Mouse (Mus musculus): ENCODE results near the gene Cog2. TPM values are rescaled to one million over a fixed set of nuclear protein-coding genes. Genes with fewer than 3 reads are reported as not detected.

Gene Cog2
- polyA plus RNA-seq, 1 experiment, result 17.9 TPM

DNA sequence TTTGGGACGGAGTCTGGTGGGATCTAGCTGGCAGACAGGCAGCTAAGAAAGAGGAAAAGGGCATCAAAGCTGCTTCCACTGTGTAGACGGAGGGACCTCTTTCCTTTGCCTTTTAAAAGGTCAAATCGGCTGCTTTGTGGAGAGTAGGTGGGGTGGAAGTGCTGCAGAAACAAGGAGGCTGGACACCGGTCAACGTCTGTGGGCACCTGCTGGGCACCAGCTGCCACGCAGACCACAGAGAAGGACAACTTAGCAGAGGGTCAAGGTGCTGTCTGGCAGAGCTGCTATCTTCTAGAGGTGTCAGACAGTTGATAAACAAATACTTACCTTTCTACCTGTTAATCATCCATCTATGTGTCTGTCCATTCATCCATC, 12.3 kb upstream of the Cog2 start:
- no peak for DNase-seq
- TF ChIP-seq POLR2A (IDR thresholded peaks at IDR 0.05; ENCODE audit: borderline replicate concordance, extremely low read depth, low read depth, low read length) (no peak), CTCF (IDR thresholded peaks at IDR 0.05; ENCODE audit: insufficient read depth, low read length) (no peak)
- no peak overlapping the region for H3K4me3 ChIP-seq (replicated peaks; ENCODE audit: extremely low read depth, low read depth, low read length)
- H3K4me1 ChIP-seq (ENCODE audit: control insufficient read depth, insufficient read depth, low read length), result no peaks in the 10 kb centered on the region
- WGBS, result 58% methylated on average over 6 of the region's 6 CpGs

- WGBS, result 63% methylated on average over 3 of the region's 3 CpGs
- Histone ChIP-seq H3K4me1 (ENCODE audit: control insufficient read depth, insufficient read depth, low read length) (no peaks in the 10 kb centered on the region), H3K4me3 (replicated peaks; ENCODE audit: extremely low read depth, low read depth, low read length) (no peak overlapping the region)
- no peak for DNase-seq
- TF ChIP-seq POLR2A (IDR thresholded peaks at IDR 0.05; ENCODE audit: borderline replicate concordance, extremely low read depth, low read depth, low read length) (no peak), CTCF (IDR thresholded peaks at IDR 0.05; ENCODE audit: insufficient read depth, low read length) (no peak)
These were observed 11.4 kb upstream of the Cog2 start for GRCm38 (mm10) chr8:124509156-124509555.

- TF ChIP-seq POLR2A (IDR thresholded peaks at IDR 0.05; ENCODE audit: borderline replicate concordance, extremely low read depth, low read depth, low read length) (no peak), CTCF (IDR thresholded peaks at IDR 0.05; ENCODE audit: insufficient read depth, low read length) (no peak)
These were observed 4.5 kb upstream of the Cog2 start for GRCm38 (mm10) chr8:124516039-124516438.

DNA sequence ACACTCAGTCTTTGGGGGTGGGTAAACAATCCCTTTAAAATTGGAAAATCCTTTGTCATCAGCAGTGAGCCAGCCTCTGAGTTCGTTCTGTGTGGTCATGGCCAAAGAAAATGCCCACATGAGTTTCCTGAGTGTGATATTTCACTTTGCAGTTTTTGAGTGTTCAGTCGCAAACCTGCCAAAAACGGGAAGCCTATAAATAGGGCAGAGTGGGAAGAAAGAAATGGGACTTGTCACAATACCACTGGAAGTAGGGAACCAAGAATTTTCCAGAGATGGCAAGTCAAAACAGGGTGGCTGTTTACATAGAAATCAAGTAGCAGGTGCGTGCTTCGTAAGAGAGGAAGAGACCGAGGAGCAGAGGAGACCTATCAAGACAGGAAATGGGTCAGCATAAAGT, 4.0 kb upstream of the Cog2 start:
- 47% methylated on average over 6 of the region's 6 CpGs for WGBS
- Histone ChIP-seq H3K4me1 (ENCODE audit: control insufficient read depth, insufficient read depth, low read length) (no peaks in the 10 kb centered on the region; the same call in 1 of the 2 replicates), H3K4me3 (replicated peaks; ENCODE audit: extremely low read depth, low read depth, low read length) (no peak overlapping the region)
- TF ChIP-seq POLR2A (IDR thresholded peaks at IDR 0.05; ENCODE audit: borderline replicate concordance, extremely low read depth, low read depth, low read length) (no peak), CTCF (IDR thresholded peaks at IDR 0.05; ENCODE audit: insufficient read depth, low read length) (no peak)
- DNase-seq, result no peak

More at GRCm38 (mm10) chr8:124516039-124516438, 4.5 kb upstream of the Cog2 start:
- no peak overlapping the region for H3K4me3 ChIP-seq (replicated peaks; ENCODE audit: extremely low read depth, low read depth, low read length)
- WGBS, result 65% methylated on average over 3 of the region's 3 CpGs
- DNase-seq, result no peak
- no peaks in the 10 kb centered on the region for H3K4me1 ChIP-seq (ENCODE audit: control insufficient read depth, insufficient read depth, low read length)

- H3K4me1 ChIP-seq (ENCODE audit: control insufficient read depth, insufficient read depth, low read length), result peaks cover 3% of the 10 kb centered on the region; the same call in 1 of the 2 replicates
- 56% methylated on average over 6 of the region's 6 CpGs for WGBS
- no peak for DNase-seq
- no peak overlapping the region for H3K4me3 ChIP-seq (replicated peaks; ENCODE audit: extremely low read depth, low read depth, low read length)
- TF ChIP-seq CTCF (IDR thresholded peaks at IDR 0.05; ENCODE audit: insufficient read depth, low read length), result no peak
- TF ChIP-seq POLR2A (IDR thresholded peaks at IDR 0.05; ENCODE audit: borderline replicate concordance, extremely low read depth, low read depth, low read length), result no peak
These were observed 3.4 kb upstream of the Cog2 start for GRCm38 (mm10) chr8:124517142-124517541.

- 94% methylated on average over 6 of the region's 6 CpGs for WGBS
- peaks cover 4% of the 10 kb centered on the region; the same call in 1 of the 2 replicates for H3K4me1 ChIP-seq (ENCODE audit: control insufficient read depth, insufficient read depth, low read length)
- no peak for DNase-seq
- TF ChIP-seq CTCF (IDR thresholded peaks at IDR 0.05; ENCODE audit: insufficient read depth, low read length) (no peak), POLR2A (IDR thresholded peaks at IDR 0.05; ENCODE audit: borderline replicate concordance, extremely low read depth, low read depth, low read length) (no peak)
- H3K4me3 ChIP-seq (replicated peaks; ENCODE audit: extremely low read depth, low read depth, low read length), result no peak overlapping the region
These were observed 1.4 kb downstream of the Cog2 start for GRCm38 (mm10) chr8:124521946-124522345.

DNA sequence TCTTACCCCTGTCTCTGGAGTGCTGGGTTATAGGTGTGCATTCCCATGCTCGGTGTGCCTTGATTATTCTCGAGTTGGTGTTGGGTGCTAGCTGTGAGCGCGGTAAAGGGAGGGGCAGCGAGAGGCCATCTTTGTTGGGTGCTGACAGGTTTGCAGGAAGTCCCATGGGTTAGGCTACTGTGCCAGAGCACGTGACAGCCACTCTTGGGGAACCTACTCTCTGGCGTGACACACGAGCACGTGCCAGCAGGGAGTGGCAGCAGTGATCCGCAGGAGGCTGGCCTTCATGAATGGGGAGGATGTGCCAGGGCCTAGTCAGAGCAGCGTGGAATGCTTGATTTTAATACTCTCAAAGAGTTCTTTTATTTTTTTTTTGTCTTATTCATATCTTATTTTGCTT, 5.7 kb downstream of the Cog2 start:
- no peak for DNase-seq
- TF ChIP-seq CTCF (IDR thresholded peaks at IDR 0.05; ENCODE audit: insufficient read depth, low read length), result no peak
- 88% methylated on average over 11 of the region's 11 CpGs for WGBS

DNA sequence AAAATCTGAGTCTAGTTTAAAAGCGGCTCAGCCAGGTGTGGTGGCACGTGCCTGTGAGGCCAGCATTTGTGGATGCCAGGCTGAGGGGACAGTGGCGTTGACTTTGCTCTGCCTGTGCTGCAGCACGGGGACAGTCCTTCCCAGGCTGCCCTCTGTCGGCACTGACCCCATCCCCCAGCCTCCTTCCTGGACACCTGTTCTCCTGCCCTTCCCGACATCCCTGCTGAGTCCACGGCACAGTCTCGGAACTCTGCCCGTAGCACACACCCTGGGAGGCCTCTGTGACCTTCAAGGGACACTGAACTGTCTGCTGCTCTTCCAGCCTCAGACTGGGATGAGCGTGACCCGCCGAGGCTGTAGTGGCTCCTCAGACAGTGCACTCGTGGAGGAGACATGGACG, 9.5 kb downstream of the Cog2 start:
- DNase-seq, result no peak
- H3K4me1 ChIP-seq (ENCODE audit: control insufficient read depth, insufficient read depth, low read length), result no peaks in the 10 kb centered on the region
- WGBS, result 84% methylated on average over 14 of the region's 14 CpGs
- H3K4me3 ChIP-seq (replicated peaks; ENCODE audit: extremely low read depth, low read depth, low read length), result no peak overlapping the region
- TF ChIP-seq CTCF (IDR thresholded peaks at IDR 0.05; ENCODE audit: insufficient read depth, low read length), result no peak
- no peak for TF ChIP-seq POLR2A (IDR thresholded peaks at IDR 0.05; ENCODE audit: borderline replicate concordance, extremely low read depth, low read depth, low read length)

More for the DNA sequence above, 5.7 kb downstream of the Cog2 start:
- H3K4me1 ChIP-seq (ENCODE audit: control insufficient read depth, insufficient read depth, low read length), result peaks cover 4% of the 10 kb centered on the region; the same call in 1 of the 2 replicates
- H3K4me3 ChIP-seq (replicated peaks; ENCODE audit: extremely low read depth, low read depth, low read length), result no peak overlapping the region

DNA sequence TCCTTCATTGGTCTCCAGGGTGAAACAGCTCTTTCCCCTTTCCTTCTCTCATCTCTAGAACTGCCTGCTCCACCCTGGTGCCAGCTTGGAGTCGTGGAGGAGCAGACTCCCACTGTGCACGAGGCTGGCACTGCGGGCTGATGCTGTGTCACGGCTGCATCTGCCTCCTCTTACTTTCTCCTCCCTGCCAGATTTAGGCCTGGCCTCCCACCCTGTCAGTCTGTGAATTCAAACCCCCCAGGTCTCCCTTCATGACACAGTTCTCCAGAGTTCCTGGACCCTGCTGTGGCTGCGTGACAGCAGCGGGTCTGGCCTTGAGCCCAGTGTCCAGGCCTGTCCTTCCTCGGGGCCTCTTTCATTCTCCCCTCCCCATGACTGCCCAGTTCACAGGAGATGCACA, 10.0 kb downstream of the Cog2 start:
- no peak for DNase-seq
- Histone ChIP-seq H3K4me3 (replicated peaks; ENCODE audit: extremely low read depth, low read depth, low read length) (no peak overlapping the region), H3K4me1 (ENCODE audit: control insufficient read depth, insufficient read depth, low read length) (no peaks in the 10 kb centered on the region)
- TF ChIP-seq POLR2A (IDR thresholded peaks at IDR 0.05; ENCODE audit: borderline replicate concordance, extremely low read depth, low read depth, low read length) (no peak), CTCF (IDR thresholded peaks at IDR 0.05; ENCODE audit: insufficient read depth, low read length) (no peak)
- 87% methylated on average over 7 of the region's 7 CpGs for WGBS

- WGBS, result 83% methylated on average over 4 of the region's 4 CpGs
- Histone ChIP-seq H3K4me3 (replicated peaks; ENCODE audit: extremely low read depth, low read depth, low read length) (no peak overlapping the region), H3K4me1 (ENCODE audit: control insufficient read depth, insufficient read depth, low read length) (no peaks in the 10 kb centered on the region)
- DNase-seq, result no peak
- TF ChIP-seq CTCF (IDR thresholded peaks at IDR 0.05; ENCODE audit: insufficient read depth, low read length) (no peak), POLR2A (IDR thresholded peaks at IDR 0.05; ENCODE audit: borderline replicate concordance, extremely low read depth, low read depth, low read length) (no peak)
These were observed 10.4 kb downstream of the Cog2 start for GRCm38 (mm10) chr8:124530996-124531395.

All from lung, adult 2 months (tissue).